Mouse (Mus musculus) heart, postnatal 0 days (tissue): ENCODE data around the gene Tbxas1.

Experiments used
- CTCF ChIP-seq: IDR thresholded peaks from 2 replicates; pipeline ENCODE4 v1.5.1; 2016; ENCODE audit warnings: antibody characterized with exemption, control low read depth, low read depth
- EP300 ChIP-seq: IDR thresholded peaks from 2 replicates; pipeline ENCODE4 v1.6.1; 2016; ENCODE audit warnings: antibody characterized with exemption, low read depth

GRCm38 (mm10) chr6:39066935-39067578 is 191.9 kb downstream of the Tbxas1 start:
- no peak for TF ChIP-seq EP300
- TF ChIP-seq CTCF: peak; percentile 92
